Mouse (Mus musculus) bone marrow, adult 2 months (tissue): ENCODE results near the gene Ccdc6.

ENCODE experiments used
- CTCF ChIP-seq: fragments of 200-500 bp; IDR thresholded peaks from 2 replicates; pipeline ENCODE4 v1.5.1; 2011; ENCODE audit warnings: low read length, control low read depth; ENCODE audit not compliant: control insufficient read depth, insufficient read depth
- POLR2A ChIP-seq: fragments of 200-500 bp; IDR thresholded peaks from 2 replicates; pipeline ENCODE4 v1.6.1; 2011; ENCODE audit warnings: low read depth, mild to moderate bottlenecking, control low read depth, low read length, borderline replicate concordance; ENCODE audit not compliant: control insufficient read depth

DNA sequence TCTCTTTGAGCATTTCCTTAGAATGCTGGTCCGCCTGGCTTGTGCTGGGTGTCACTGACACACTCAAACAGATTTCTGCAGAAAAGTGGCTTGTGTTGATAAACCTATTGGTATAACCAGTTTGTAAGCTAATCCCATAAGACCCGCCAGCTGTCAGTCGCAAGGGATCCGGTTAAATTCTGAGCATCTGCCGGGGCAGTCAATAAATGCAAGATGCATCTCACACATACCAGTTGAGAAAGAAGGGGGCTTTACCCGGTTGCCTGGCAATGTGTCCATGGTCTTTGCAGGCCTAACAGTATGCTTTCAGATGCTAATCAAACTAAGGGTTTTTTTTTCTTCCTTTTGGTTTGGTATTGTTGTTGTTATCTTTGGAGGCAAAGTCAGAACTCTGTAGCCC lies 42.4 kb downstream of the Ccdc6 start:
- TF ChIP-seq CTCF (no peak), POLR2A (no peak)
